Mouse (Mus musculus) limb, embryonic 14.5 days (tissue): ENCODE measurements at regions not wholly inside any gene's neighbourhood (a gene's known extent, or its start where the extent isn't known, plus 50 kb on each side); places are given as distances from the start of the nearest gene placed in this dataset.

Experiments used
- ATAC-seq: fragments of 200-750 bp; cut with Nextera tagmentation; 2 replicates; pipeline ENCODE4 v1.8.0; 2017; ENCODE audit warnings: low read depth, moderate number of reproducible peaks, moderate TSS enrichment; ENCODE audit not compliant: low FRiP score
- DNase-seq: peaks from one replicate; pipeline ENCODE4 v3.0.0-alpha.2; 2015; ENCODE audit warnings: low spot score
- H3K27ac ChIP-seq: fragments of 300-500 bp; sonication (generic); replicated peaks from 2 replicates; pipeline ENCODE4 v1.5.1; 2014; ENCODE audit warnings: low read depth, mild to moderate bottlenecking, low read length, moderate library complexity, mixed read lengths
- H3K27me3 ChIP-seq: fragments of 300-500 bp; sonication (generic); 2 replicates; pipeline ENCODE4 v1.6.1; 2014; ENCODE audit warnings: low read length, mixed read lengths; ENCODE audit not compliant: control insufficient read depth, insufficient read depth
- H3K36me3 ChIP-seq: fragments of 300-500 bp; sonication (generic); 2 replicates; pipeline ENCODE4 v1.6.1; 2014; ENCODE audit warnings: mild to moderate bottlenecking, low read length, moderate library complexity, mixed read lengths; ENCODE audit not compliant: control insufficient read depth, insufficient read depth
- H3K4me1 ChIP-seq: fragments of 300-500 bp; sonication (generic); 2 replicates; pipeline ENCODE4 v1.6.1; 2014; ENCODE audit warnings: antibody characterized with exemption, low read length, mixed read lengths; ENCODE audit not compliant: control insufficient read depth, insufficient read depth
- H3K4me2 ChIP-seq: fragments of 300-500 bp; sonication (generic); replicated peaks from 2 replicates; pipeline ENCODE4 v1.6.1; 2014; ENCODE audit warnings: low read depth, mild to moderate bottlenecking, low read length, moderate library complexity; ENCODE audit not compliant: severe bottlenecking
- H3K4me3 ChIP-seq: fragments of 300-500 bp; sonication (generic); replicated peaks from 2 replicates; pipeline ENCODE4 v1.5.1; 2014; ENCODE audit warnings: low read length
- H3K9ac ChIP-seq: fragments of 300-500 bp; sonication (generic); 2 replicates; pipeline ENCODE4 v1.6.1; 2014; ENCODE audit warnings: mild to moderate bottlenecking, low read depth, low read length, moderate library complexity; ENCODE audit not compliant: severe bottlenecking
- H3K9me3 ChIP-seq: fragments of 300-500 bp; sonication (generic); 2 replicates; pipeline ENCODE4 v1.6.1; 2016; ENCODE audit warnings: low read length; ENCODE audit not compliant: control insufficient read depth
- POLR2A ChIP-seq: fragments of 200-500 bp; IDR thresholded peaks from 2 replicates; pipeline ENCODE4 v1.8.0; 2012; ENCODE audit warnings: inconsistent platforms, mild to moderate bottlenecking, moderate library complexity, borderline replicate concordance; ENCODE audit not compliant: insufficient read depth, insufficient read length; ENCODE audit errors: extremely low read depth
- WGBS: fragments of 180-500 bp; shearing (Covaris S2); extraction: QIAGEN DNeasy Blood & Tissue Kit; methylation state at CpG from one replicate; pipeline ENCODE4 v1.1.7; 2014; 5-methylcytosine and 5-hydroxymethylcytosine counted together

DNA sequence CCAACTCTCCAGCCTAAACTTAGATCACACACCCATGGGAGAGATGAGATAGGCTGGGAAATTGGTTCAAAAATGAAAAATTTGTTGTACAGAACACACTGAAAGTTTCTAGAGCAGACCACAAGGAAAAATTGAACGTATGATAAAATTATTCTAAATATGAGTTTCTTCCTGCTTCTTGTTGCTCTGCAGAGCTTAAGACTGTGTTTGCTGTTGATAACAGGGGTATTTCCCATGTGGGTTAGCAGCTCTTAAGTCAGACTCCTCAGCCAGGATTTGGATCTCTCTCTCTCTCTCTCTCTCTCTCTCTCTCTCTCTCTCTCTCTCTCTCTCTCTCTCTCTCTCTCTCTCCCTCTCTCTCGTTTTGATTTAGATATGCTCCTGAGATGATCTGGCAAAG is 173.5 kb upstream of the Stt3b start:
- ATAC-seq (no peak), DNase-seq (no peak)
- H3K4me1 ChIP-seq: no peaks in the 10 kb centered on the region
- no peak overlapping the region for H3K9ac ChIP-seq
- H3K36me3 ChIP-seq: no peaks in the 10 kb centered on the region
- H3K4me2 ChIP-seq: no peak overlapping the region
- TF ChIP-seq POLR2A: no peak
- H3K4me3 ChIP-seq: no peak overlapping the region
- H3K9me3 ChIP-seq: no peaks in the 10 kb centered on the region
- H3K27ac ChIP-seq: no peak overlapping the region
- WGBS: 75% methylated on average over 2 of the region's 2 CpGs
- H3K27me3 ChIP-seq: no peaks in the 10 kb centered on the region

DNA sequence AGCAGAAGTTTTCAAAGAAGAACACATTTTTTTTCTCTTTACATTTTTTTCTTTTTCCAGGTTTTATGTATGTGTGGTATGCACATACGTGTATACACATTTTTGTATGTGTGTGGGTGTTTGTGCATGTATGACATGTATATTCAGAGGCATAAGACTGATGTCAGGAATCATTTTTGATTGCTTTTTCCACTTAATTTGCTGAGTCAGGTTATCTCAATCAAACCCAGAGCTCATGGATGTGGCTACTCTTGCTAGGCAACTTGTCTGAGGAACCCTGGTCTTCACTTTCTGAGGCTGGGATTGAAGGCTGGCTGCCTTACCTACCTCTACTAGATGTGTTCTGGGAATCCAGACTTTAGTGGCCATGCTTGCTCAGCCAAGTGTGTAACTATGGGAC is 174.2 kb upstream of the Stt3b start:
- H3K36me3 ChIP-seq: no peaks in the 10 kb centered on the region
- H3K4me2 ChIP-seq: no peak overlapping the region
- H3K27ac ChIP-seq: no peak overlapping the region
- H3K9me3 ChIP-seq: no peaks in the 10 kb centered on the region
- 82% methylated on average over 1 of the region's 1 CpGs for WGBS
- H3K4me3 ChIP-seq: no peak overlapping the region
- no peaks in the 10 kb centered on the region for H3K4me1 ChIP-seq
- no peak for TF ChIP-seq POLR2A
- no peaks in the 10 kb centered on the region for H3K27me3 ChIP-seq
- ATAC-seq (no peak), DNase-seq (no peak)
- no peak overlapping the region for H3K9ac ChIP-seq

DNA sequence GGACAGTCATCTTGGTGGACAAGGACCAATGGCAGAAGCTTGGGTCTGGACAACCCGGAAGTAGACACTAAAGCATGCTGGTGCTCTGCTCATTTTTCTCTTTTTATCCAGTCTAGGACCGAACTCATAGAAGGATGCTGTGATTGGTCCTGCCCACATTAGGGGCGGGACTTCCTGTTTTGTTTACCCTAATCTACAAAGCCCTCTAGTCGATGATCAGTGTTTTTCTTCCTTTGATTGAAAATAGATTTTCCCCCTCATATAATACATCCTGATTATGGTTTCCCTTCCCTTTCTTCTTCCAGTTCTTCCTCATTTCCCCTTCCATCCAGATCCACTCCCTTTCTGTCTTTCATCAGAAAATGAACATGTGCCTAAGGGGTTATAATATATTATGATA is 175.0 kb upstream of the Stt3b start:
- no peak overlapping the region for H3K4me3 ChIP-seq
- no peak overlapping the region for H3K4me2 ChIP-seq
- no peaks in the 10 kb centered on the region for H3K9me3 ChIP-seq
- 85% methylated on average over 4 of the region's 4 CpGs for WGBS
- no peaks in the 10 kb centered on the region for H3K4me1 ChIP-seq
- H3K27me3 ChIP-seq: no peaks in the 10 kb centered on the region
- no peaks in the 10 kb centered on the region for H3K36me3 ChIP-seq
- no peak for TF ChIP-seq POLR2A
- no peak overlapping the region for H3K9ac ChIP-seq
- ATAC-seq (no peak), DNase-seq (no peak)
- no peak overlapping the region for H3K27ac ChIP-seq

DNA sequence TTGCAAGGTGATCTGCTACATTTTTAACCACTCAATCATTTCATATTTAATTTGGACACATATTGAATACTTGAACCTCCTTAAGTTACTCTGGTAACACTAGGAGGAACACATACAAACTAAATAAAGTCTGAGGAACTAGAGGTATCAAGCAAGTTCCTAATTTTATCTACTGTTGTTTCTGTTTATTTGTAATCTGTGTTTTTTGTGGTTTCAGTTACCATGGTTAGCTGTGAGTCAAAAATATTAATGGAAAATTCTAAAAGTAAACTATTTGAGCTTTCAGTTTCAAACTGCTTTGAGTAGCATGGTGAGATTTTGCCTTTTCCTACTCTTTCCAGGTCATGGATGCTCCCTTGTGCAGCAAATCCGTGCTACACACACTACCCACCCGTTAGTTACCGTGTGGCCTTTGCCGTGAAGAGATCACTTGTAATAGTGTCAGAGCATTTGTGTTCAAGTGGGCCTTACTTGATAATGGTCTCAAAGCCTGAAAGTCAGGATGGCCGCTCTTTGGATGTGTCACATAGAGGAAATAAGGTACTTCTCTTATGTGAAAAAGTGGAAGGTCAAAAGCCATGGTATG is 177.0 kb upstream of the Stt3b start:
- 93% methylated on average over 5 of the region's 5 CpGs for WGBS
- ATAC-seq: no peak
- no peak for DNase-seq
- Histone ChIP-seq H3K9ac (no peak overlapping the region), H3K36me3 (no peaks in the 10 kb centered on the region), H3K27ac (no peak overlapping the region), H3K4me3 (no peak overlapping the region), H3K9me3 (no peaks in the 10 kb centered on the region), H3K27me3 (no peaks in the 10 kb centered on the region), H3K4me2 (no peak overlapping the region), H3K4me1 (no peaks in the 10 kb centered on the region)
- TF ChIP-seq POLR2A: no peak

- no peak overlapping the region for H3K4me2 ChIP-seq
- H3K27me3 ChIP-seq: no peaks in the 10 kb centered on the region
- H3K27ac ChIP-seq: no peak overlapping the region
- WGBS: 84% methylated on average over 9 of the region's 9 CpGs
- H3K4me1 ChIP-seq: no peaks in the 10 kb centered on the region
- TF ChIP-seq POLR2A: no peak
- no peak overlapping the region for H3K4me3 ChIP-seq
- DNase-seq: no peak
- H3K36me3 ChIP-seq: no peaks in the 10 kb centered on the region
- H3K9ac ChIP-seq: no peak overlapping the region
- no peak for ATAC-seq
- H3K9me3 ChIP-seq: no peaks in the 10 kb centered on the region
Observed at GRCm38 (mm10) chr9:115488913-115489809, 178.9 kb upstream of the Stt3b start.
